Mouse (Mus musculus): ENCODE measurements at regions not wholly inside any gene's neighbourhood (a gene's known extent, or its start where the extent isn't known, plus 50 kb on each side); places are given as distances from the start of the nearest gene placed in this dataset.

- Histone ChIP-seq H3K27me3 (ENCODE audit: control insufficient read depth, insufficient read depth, insufficient read length) (no peaks in the 10 kb centered on the region), H3K36me3 (ENCODE audit: control insufficient read depth, insufficient read depth) (no peaks in the 10 kb centered on the region), H3ac (ENCODE audit: control insufficient read depth, insufficient read length) (no peak overlapping the region), H3K4me2 (ENCODE audit: low read depth) (no peak overlapping the region), H3K4me3 (no peak overlapping the region), H3K79me2 (ENCODE audit: control insufficient read depth, insufficient read depth) (no peaks in the 10 kb centered on the region)
- TF ChIP-seq MAX (IDR thresholded peaks at IDR 0.05; ENCODE audit: low read depth) (no peak), CEBPB (IDR thresholded peaks at IDR 0.05; ENCODE audit: insufficient read depth, poor library complexity, severe bottlenecking) (no peak), MYOD1 (IDR thresholded peaks at IDR 0.05; ENCODE audit: control insufficient read depth in 1 of 3, insufficient read length in 2 of 3, low read depth in 2 of 3) (no peak), TCF3 (IDR thresholded peaks at IDR 0.05; ENCODE audit: insufficient read length, low read depth) (no peak), POLR2AphosphoS2 (IDR thresholded peaks at IDR 0.05; ENCODE audit: insufficient read length, low read depth) (no peak), TCF12 (IDR thresholded peaks at IDR 0.05; ENCODE audit: insufficient read depth, poor library complexity, severe bottlenecking) (no peak), REST (IDR thresholded peaks at IDR 0.05; ENCODE audit: insufficient read depth, insufficient read length) (no peak), POLR2A (IDR thresholded peaks at IDR 0.05; ENCODE audit: insufficient read length, low read depth) (no peak), USF1 (IDR thresholded peaks at IDR 0.05; ENCODE audit: low read depth) (no peak), SRF (IDR thresholded peaks at IDR 0.05; ENCODE audit: control insufficient read depth, insufficient read length, low read depth) (no peak), MYOG (IDR thresholded peaks at IDR 0.05; ENCODE audit: control insufficient read depth in 1 of 3, insufficient read depth in 1 of 3, insufficient read length in 2 of 3, low read depth in 2 of 3) (no peak), E2F4 (IDR thresholded peaks at IDR 0.05; ENCODE audit: insufficient read depth) (no peak)
Measured at GRCm38 (mm10) chr13:58477253-58477652, 74.1 kb upstream of the Hnrnpk start.

- Histone ChIP-seq H3K27me3 (ENCODE audit: control insufficient read depth, insufficient read depth, insufficient read length) (no peaks in the 10 kb centered on the region), H3K4me2 (ENCODE audit: low read depth) (no peak overlapping the region)
Measured at GRCm38 (mm10) chr13:58476033-58476830, 73.1 kb upstream of the Hnrnpk start.

GRCm38 (mm10) chr13:58475495-58475894 is 72.4 kb upstream of the Hnrnpk start:
- Histone ChIP-seq H3K4me3 (no peak overlapping the region), H3K27me3 (ENCODE audit: control insufficient read depth, insufficient read depth, insufficient read length) (no peaks in the 10 kb centered on the region), H3K4me2 (ENCODE audit: low read depth) (no peak overlapping the region)

More at GRCm38 (mm10) chr13:58476033-58476830, 73.1 kb upstream of the Hnrnpk start:
- no peaks in the 10 kb centered on the region for H3K36me3 ChIP-seq (ENCODE audit: control insufficient read depth, insufficient read depth)
- H3K4me3 ChIP-seq: no peak overlapping the region
- H3K79me2 ChIP-seq (ENCODE audit: control insufficient read depth, insufficient read depth): no peaks in the 10 kb centered on the region
- H3ac ChIP-seq (ENCODE audit: control insufficient read depth, insufficient read length): no peak overlapping the region
- no peak for TF ChIP-seq CEBPB (IDR thresholded peaks at IDR 0.05; ENCODE audit: insufficient read depth, poor library complexity, severe bottlenecking)

GRCm38 (mm10) chr13:58472455-58472854 is 69.3 kb upstream of the Hnrnpk start:
- no peaks in the 10 kb centered on the region for H3K27me3 ChIP-seq (ENCODE audit: control insufficient read depth, insufficient read depth, insufficient read length)
- no peaks in the 10 kb centered on the region for H3K36me3 ChIP-seq (ENCODE audit: control insufficient read depth, insufficient read depth)
- TF ChIP-seq E2F4 (IDR thresholded peaks at IDR 0.05; ENCODE audit: insufficient read depth): no peak
- TF ChIP-seq POLR2AphosphoS2 (IDR thresholded peaks at IDR 0.05; ENCODE audit: insufficient read length, low read depth): no peak
- no peak for TF ChIP-seq TCF3 (IDR thresholded peaks at IDR 0.05; ENCODE audit: insufficient read length, low read depth)
- no peak for TF ChIP-seq POLR2A (IDR thresholded peaks at IDR 0.05; ENCODE audit: insufficient read length, low read depth)
- TF ChIP-seq MAX (IDR thresholded peaks at IDR 0.05; ENCODE audit: low read depth): no peak
- TF ChIP-seq SRF (IDR thresholded peaks at IDR 0.05; ENCODE audit: control insufficient read depth, insufficient read length, low read depth): no peak
- H3ac ChIP-seq (ENCODE audit: control insufficient read depth, insufficient read length): no peak overlapping the region
- no peaks in the 10 kb centered on the region for H3K79me2 ChIP-seq (ENCODE audit: control insufficient read depth, insufficient read depth)
- H3K4me3 ChIP-seq: peak overlapping the region; percentile 8
- peak overlapping the region; percentile 59 for H3K4me2 ChIP-seq (ENCODE audit: low read depth)

More at GRCm38 (mm10) chr13:58475495-58475894, 72.4 kb upstream of the Hnrnpk start:
- no peak for TF ChIP-seq TCF12 (IDR thresholded peaks at IDR 0.05; ENCODE audit: insufficient read depth, poor library complexity, severe bottlenecking)
- peak; percentile 84 for TF ChIP-seq USF1 (IDR thresholded peaks at IDR 0.05; ENCODE audit: low read depth)
- H3ac ChIP-seq (ENCODE audit: control insufficient read depth, insufficient read length): no peak overlapping the region
- no peaks in the 10 kb centered on the region for H3K79me2 ChIP-seq (ENCODE audit: control insufficient read depth, insufficient read depth)
- H3K36me3 ChIP-seq (ENCODE audit: control insufficient read depth, insufficient read depth): no peaks in the 10 kb centered on the region

GRCm38 (mm10) chr13:58471704-58472103 is 68.6 kb upstream of the Hnrnpk start:
- Histone ChIP-seq H3ac (ENCODE audit: control insufficient read depth, insufficient read length) (no peak overlapping the region), H3K36me3 (ENCODE audit: control insufficient read depth, insufficient read depth) (no peaks in the 10 kb centered on the region)

More at GRCm38 (mm10) chr13:58471704-58472103, 68.6 kb upstream of the Hnrnpk start:
- no peaks in the 10 kb centered on the region for H3K79me2 ChIP-seq (ENCODE audit: control insufficient read depth, insufficient read depth)
- H3K4me3 ChIP-seq: peak overlapping the region; percentile 8
- H3K27me3 ChIP-seq (ENCODE audit: control insufficient read depth, insufficient read depth, insufficient read length): no peaks in the 10 kb centered on the region
- H3K4me2 ChIP-seq (ENCODE audit: low read depth): peak overlapping the region; percentile 59
- TF ChIP-seq TCF3 (IDR thresholded peaks at IDR 0.05; ENCODE audit: insufficient read length, low read depth) (no peak), E2F4 (IDR thresholded peaks at IDR 0.05; ENCODE audit: insufficient read depth) (no peak), CEBPB (IDR thresholded peaks at IDR 0.05; ENCODE audit: insufficient read depth, poor library complexity, severe bottlenecking) (no peak), USF1 (IDR thresholded peaks at IDR 0.05; ENCODE audit: low read depth) (no peak), POLR2AphosphoS2 (IDR thresholded peaks at IDR 0.05; ENCODE audit: insufficient read length, low read depth) (no peak), SRF (IDR thresholded peaks at IDR 0.05; ENCODE audit: control insufficient read depth, insufficient read length, low read depth) (no peak), MAX (IDR thresholded peaks at IDR 0.05; ENCODE audit: low read depth) (no peak), MYOD1 (IDR thresholded peaks at IDR 0.05; ENCODE audit: control insufficient read depth in 1 of 3, insufficient read length in 2 of 3, low read depth in 2 of 3) (no peak), REST (IDR thresholded peaks at IDR 0.05; ENCODE audit: insufficient read depth, insufficient read length) (no peak), POLR2A (IDR thresholded peaks at IDR 0.05; ENCODE audit: insufficient read length, low read depth) (no peak), TCF12 (IDR thresholded peaks at IDR 0.05; ENCODE audit: insufficient read depth, poor library complexity, severe bottlenecking) (no peak), MYOG (IDR thresholded peaks at IDR 0.05; ENCODE audit: control insufficient read depth in 1 of 3, insufficient read depth in 1 of 3, insufficient read length in 2 of 3, low read depth in 2 of 3) (no peak)
